Mouse (Mus musculus) kidney, adult 2 months (tissue): Measurements from ENCODE around the gene Tubgcp5. TPM values are rescaled to one million over a fixed set of nuclear protein-coding genes. Genes with fewer than 3 reads are reported as not detected.

Experiments used
- DNase-seq: peaks from one replicate; pipeline ENCODE4 v3.0.0; 2021
- H3K27ac ChIP-seq: fragments of 200-500 bp; 2 replicates; pipeline ENCODE4 v1.5.1; 2012; ENCODE audit warnings: low read depth, low read length, control low read depth, inconsistent platforms; ENCODE audit not compliant: insufficient read depth
- H3K27me3 ChIP-seq: fragments of 200-500 bp; replicated peaks from 2 replicates; pipeline ENCODE4 v1.6.1; 2012; ENCODE audit warnings: mild to moderate bottlenecking, moderate library complexity, low read length, inconsistent platforms; ENCODE audit not compliant: control insufficient read depth, insufficient read depth
- H3K36me3 ChIP-seq: fragments of 200-500 bp; 2 replicates; pipeline ENCODE4 v1.6.1; 2012; ENCODE audit warnings: mild to moderate bottlenecking, moderate library complexity, low read length, inconsistent platforms; ENCODE audit not compliant: control insufficient read depth, insufficient read depth
- H3K4me1 ChIP-seq: fragments of 200-500 bp; 2 replicates; pipeline ENCODE4 v1.6.1; 2011; ENCODE audit warnings: low read length; ENCODE audit not compliant: control insufficient read depth, insufficient read depth
- H3K4me3 ChIP-seq: fragments of 200-500 bp; 2 replicates; pipeline ENCODE4 v1.5.1; 2011; ENCODE audit warnings: mild to moderate bottlenecking, low read depth, low read length, control low read depth; ENCODE audit not compliant: insufficient read depth
- CTCF ChIP-seq: fragments of 200-500 bp; conservative IDR thresholded peaks from 2 replicates; pipeline ENCODE4 v1.5.1; 2011; ENCODE audit warnings: low read depth, mild to moderate bottlenecking, control low read depth, low read length, moderate library complexity, mixed read lengths; ENCODE audit not compliant: insufficient read depth, insufficient read length
- POLR2A ChIP-seq: fragments of 200-500 bp; IDR thresholded peaks from one replicate; pipeline ENCODE4 v1.6.1; 2011; ENCODE audit warnings: low read depth, low read length, control low read depth
- WGBS: fragments of 180-500 bp; shearing (Covaris S2); methylation state at CpG from one replicate; pipeline ENCODE4 v1.1.7; 2018; 5-methylcytosine and 5-hydroxymethylcytosine counted together
- polyA plus RNA-seq: library from polyadenylated mRNA; depleted of rRNA; stranded (reverse); fragments of >200 nt; gene quantifications from 2 replicates; pipeline ENCODE4 v1.2.3, GENCODE M21; 2012; rRNA removed

The Tubgcp5 gene
- polyA plus RNA-seq, 1 experiment: 3.4 TPM

- H3K36me3 ChIP-seq: peaks cover 2% of the 10 kb centered on the region
- H3K27ac ChIP-seq: no peak overlapping the region
- H3K4me3 ChIP-seq: no peak overlapping the region
- H3K4me1 ChIP-seq: peaks cover 11% of the 10 kb centered on the region
- peak; percentile 42 for DNase-seq
- no peaks in the 10 kb centered on the region for H3K27me3 ChIP-seq
- TF ChIP-seq CTCF (no peak), POLR2A (no peak)
- WGBS: 73% methylated on average over 5 of the region's 5 CpGs
Observed at GRCm38 (mm10) chr7:55871476-55871875, 77.5 kb downstream of the Tubgcp5 start.

GRCm38 (mm10) chr7:55874703-55875102 lies 80.7 kb downstream of the Tubgcp5 start:
- Histone ChIP-seq H3K27ac (no peak overlapping the region), H3K27me3 (no peaks in the 10 kb centered on the region), H3K4me1 (peaks cover 7% of the 10 kb centered on the region), H3K4me3 (no peak overlapping the region), H3K36me3 (peaks cover 7% of the 10 kb centered on the region)
- TF ChIP-seq POLR2A (no peak), CTCF (no peak)
- no peak for DNase-seq
- whole genome bisulfite sequencing: 92% methylated on average over 7 of the region's 7 CpGs

- Histone ChIP-seq H3K36me3 (peaks cover 7% of the 10 kb centered on the region), H3K27me3 (no peaks in the 10 kb centered on the region), H3K4me3 (no peak overlapping the region), H3K27ac (no peak overlapping the region), H3K4me1 (no peaks in the 10 kb centered on the region)
- DNase-seq: peak; percentile 27
- WGBS: 82% methylated on average over 10 of the region's 10 CpGs
- no peak for TF ChIP-seq POLR2A
- no peak for TF ChIP-seq CTCF
Observed at GRCm38 (mm10) chr7:55877721-55878120, 83.8 kb downstream of the Tubgcp5 start.

- Histone ChIP-seq H3K27ac (no peak overlapping the region), H3K4me1 (no peaks in the 10 kb centered on the region), H3K27me3 (no peaks in the 10 kb centered on the region), H3K36me3 (peaks cover 6% of the 10 kb centered on the region; the same call in 1 of the 2 replicates), H3K4me3 (no peak overlapping the region)
- 91% methylated on average over 9 of the region's 9 CpGs for WGBS
- DNase-seq: no peak
- TF ChIP-seq POLR2A (no peak), CTCF (no peak)
Observed at GRCm38 (mm10) chr7:55880882-55881281, 86.9 kb downstream of the Tubgcp5 start.

Other genes with a start within 250 kb of the Tubgcp5 start
- gene Siglech, start 26.0 kb upstream of the Tubgcp5 start, polyA plus RNA-seq: 1.2 and 5.0 TPM in 2 replicates
- 28.5 and 32.7 TPM in 2 replicates for gene Cyfip1, start 47.6 kb downstream of the Tubgcp5 start, polyA plus RNA-seq
- gene Nipa2, start 168.3 kb downstream of the Tubgcp5 start, polyA plus RNA-seq: 7.7 and 10.3 TPM in 2 replicates
- 3.6 and 4.5 TPM in 2 replicates for gene Nipa1, start 225.8 kb downstream of the Tubgcp5 start, polyA plus RNA-seq